Mouse (Mus musculus) ES-E14 (cell line): ENCODE measurements at regions not wholly inside any gene's neighbourhood (a gene's known extent, or its start where the extent isn't known, plus 50 kb on each side); places are given as distances from the start of the nearest gene placed in this dataset.

ENCODE experiments used
- HCFC1 ChIP-seq: IDR thresholded peaks from 2 replicates; pipeline ENCODE4 v1.6.1; 2012; ENCODE audit warnings: low read length, inconsistent platforms, borderline replicate concordance; ENCODE audit not compliant: insufficient read depth
- MAFK ChIP-seq: IDR thresholded peaks from 2 replicates; pipeline ENCODE4 v1.6.1; 2014; ENCODE audit warnings: mild to moderate bottlenecking, low read depth, low read length, inconsistent platforms; ENCODE audit not compliant: insufficient read depth
- ZC3H11A ChIP-seq: IDR thresholded peaks from 2 replicates; pipeline ENCODE4 v1.6.1; 2012; ENCODE audit warnings: low read depth, mild to moderate bottlenecking, inconsistent platforms, low read length, borderline replicate concordance
- ZNF384 ChIP-seq: IDR thresholded peaks from 2 replicates; pipeline ENCODE4 v1.6.1; 2012; ENCODE audit warnings: low read depth, low read length, inconsistent platforms

GRCm38 (mm10) chr3:149476151-149476550 is 485.8 kb upstream of the Adgrl2 start:
- no peak for TF ChIP-seq MAFK
- TF ChIP-seq ZC3H11A: no peak
- no peak for TF ChIP-seq HCFC1
- no peak for TF ChIP-seq ZNF384
